Mouse (Mus musculus): ENCODE results near the gene Fcgr4.
"Not testable (repeated sequence)": the region's sequence is repeated elsewhere in the genome, so short reads cannot be mapped to it uniquely, and the experiment has no call there.

The Fcgr4 gene

DNA sequence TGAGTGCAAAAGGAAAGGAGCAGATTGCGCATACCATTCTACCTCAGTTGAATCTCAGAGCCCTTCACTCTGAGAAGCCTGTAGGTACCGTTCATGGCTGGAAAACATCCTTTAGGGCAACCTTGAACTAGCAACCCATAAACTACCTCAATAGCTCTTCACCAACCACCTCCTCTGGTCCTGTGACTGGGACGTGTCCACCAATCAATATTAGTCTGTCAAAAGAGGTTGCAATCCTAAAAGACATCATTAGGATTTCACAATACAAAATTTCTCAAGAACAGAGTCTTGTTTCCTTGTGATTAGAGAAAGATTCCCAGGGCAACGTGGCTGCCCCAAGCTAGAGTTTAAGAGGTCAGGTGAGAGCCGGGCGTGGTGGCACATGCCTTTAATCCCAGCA lies 34.6 kb downstream of the Fcgr4 start:
- no peak for DNase-seq (ENCODE audit: low read depth, low spot score)

- no peak for DNase-seq (ENCODE audit: low read depth, low spot score)
Measured at GRCm38 (mm10) chr1:171057253-171057652, 38.5 kb downstream of the Fcgr4 start.

GRCm38 (mm10) chr1:171059203-171059602 lies 40.5 kb downstream of the Fcgr4 start:
- DNase-seq (ENCODE audit: low read depth, low spot score): no peak

DNA sequence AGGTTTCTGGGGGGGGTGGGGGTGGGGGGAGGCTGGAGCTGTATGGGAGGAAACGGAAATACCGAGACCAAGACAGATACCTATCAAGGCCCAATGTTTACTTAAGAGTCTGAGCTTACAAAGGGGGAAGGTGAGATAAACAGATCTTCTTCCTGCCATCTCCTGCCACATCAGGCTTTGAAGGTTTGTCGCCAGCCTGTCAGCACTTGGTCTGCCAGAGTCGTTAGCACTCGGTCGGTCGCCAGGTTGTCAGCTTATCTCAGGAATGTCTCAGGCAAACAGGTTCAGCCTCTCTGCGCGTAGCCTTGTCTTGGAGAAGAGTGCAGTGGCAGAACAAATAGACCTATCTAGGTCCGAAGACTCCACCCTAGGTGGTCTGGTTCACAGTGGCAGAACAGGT lies 41.7 kb downstream of the Fcgr4 start:
- DNase-seq (ENCODE audit: low read depth, low spot score): no peak

DNA sequence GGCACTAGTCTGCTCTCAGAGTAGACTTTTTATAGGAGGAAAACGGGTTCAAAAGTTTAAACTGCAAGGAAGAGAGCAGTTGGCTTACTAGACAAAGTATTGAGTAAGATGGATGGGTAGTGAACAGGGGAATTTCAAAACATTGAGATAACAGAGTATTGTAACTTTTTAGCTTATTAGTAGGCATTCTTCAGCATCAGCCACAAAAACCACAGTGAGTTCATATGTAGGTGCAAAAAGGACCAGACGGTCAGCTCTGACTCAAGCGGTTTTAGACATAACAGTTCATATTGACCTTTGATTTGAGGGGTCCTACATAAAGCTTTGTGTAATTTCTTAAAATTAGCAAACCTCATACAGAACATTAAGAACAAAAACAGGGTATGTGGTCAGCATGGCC lies 42.8 kb downstream of the Fcgr4 start:
- no peak for DNase-seq (ENCODE audit: low read depth, low spot score)

DNA sequence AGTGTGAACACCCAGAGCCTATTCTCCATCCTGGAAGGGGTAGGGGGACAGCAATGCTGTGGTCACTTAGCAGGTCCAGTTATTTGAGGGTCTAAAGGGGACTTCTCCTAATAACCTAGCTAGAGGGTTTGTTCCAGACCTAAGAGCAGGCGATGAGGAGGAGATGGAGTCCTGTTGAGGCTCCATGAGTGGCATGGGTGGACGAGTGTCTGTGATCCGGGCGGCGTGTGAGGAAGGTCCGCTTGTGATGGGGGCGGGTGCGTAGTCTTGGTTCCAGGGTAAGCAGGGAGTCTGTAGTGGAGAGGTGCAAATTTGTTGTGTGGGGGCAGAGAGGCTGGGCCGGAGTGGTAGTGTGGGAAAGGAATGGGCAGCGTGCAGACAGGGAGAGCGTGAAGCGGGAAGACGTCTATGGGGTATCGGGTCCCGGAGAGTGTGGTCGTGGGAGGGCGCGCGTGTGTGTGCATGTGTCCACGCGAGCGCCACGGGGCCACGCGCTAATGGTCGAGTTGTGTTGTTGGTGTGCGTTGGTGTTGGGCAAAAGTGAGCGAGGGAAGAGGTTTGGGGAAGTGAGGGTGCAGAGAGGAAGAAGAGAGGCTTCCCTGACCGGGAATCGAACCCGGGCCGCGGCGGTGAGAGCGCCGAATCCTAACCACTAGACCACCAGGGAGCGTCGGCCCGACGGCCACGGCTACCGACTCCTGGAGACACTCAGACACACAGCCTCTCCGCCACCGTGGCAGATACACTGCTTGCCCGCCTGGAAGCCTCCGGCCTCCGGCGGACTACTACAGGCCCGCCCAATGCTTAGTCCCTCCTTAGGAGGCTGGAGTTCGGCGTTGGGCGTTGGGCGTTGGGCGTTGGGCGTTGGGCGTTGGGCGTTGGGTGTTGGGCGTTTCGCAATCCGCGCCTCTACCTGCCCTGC lies 45.1 kb downstream of the Fcgr4 start:
- not testable (repeated sequence) for DNase-seq (ENCODE audit: low read depth, low spot score)

DNA sequence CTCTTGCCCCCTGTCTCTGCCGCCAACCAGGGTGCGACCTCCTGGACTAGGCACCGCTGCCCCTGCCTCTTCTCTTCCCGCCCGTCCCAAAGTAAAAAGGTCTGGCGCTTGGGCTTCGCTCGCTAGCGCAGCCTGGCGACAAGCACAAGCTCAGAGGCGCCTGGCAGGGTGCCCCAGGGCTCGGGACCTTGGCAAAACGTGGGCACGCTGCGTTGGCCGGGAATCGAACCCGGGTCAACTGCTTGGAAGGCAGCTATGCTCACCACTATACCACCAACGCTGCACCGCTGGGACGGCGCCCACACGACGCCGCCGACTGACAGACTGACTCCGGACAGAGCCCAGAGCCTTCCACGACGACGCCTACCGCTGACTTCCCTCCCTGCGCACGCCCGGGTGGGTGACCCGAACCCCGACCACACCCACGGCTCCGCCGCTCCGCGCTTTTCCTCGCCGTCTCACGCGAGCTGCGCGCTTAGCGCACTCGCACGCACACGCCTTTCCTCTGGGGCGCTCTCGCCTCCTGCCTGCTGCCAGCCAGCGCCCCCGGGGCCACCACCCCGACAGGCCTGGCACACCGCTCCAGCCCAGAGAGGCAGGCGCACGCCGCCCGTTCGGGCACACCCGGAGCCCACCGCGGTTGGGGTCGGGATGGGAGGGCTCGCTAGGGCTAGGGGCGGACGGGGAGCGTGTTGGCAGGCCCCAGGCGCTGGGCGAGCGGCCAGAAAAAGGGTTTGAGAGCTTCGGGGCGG lies 45.9 kb downstream of the Fcgr4 start, which contains the start of gene Fcgr3:
Gene Fcgr3, minus strand, starts transcription at position 445 of the 752 bp plus-strand sequence.
- not testable (repeated sequence) for DNase-seq (ENCODE audit: low read depth, low spot score)

DNA sequence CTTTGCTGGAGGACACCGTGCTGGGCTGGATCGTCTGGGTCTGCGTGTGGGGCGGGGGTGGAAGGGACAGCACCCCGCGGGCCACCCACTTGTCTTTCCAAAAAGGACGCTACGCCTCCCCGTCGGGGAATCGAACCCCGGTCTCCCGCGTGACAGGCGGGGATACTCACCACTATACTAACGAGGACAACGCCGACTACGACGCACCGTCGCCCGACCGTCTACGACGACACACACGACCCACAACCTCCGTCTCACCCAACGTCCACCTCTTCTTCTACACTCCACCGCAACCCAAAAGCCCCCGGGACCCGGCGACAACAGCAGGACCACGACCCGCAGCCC lies 46.5 kb downstream of the Fcgr4 start:
- DNase-seq (ENCODE audit: low read depth, low spot score): not testable (repeated sequence)

GRCm38 (mm10) chr1:171065768-171066167 lies 47.0 kb downstream of the Fcgr4 start:
- DNase-seq (ENCODE audit: low read depth, low spot score): not testable (repeated sequence)

GRCm38 (mm10) chr1:171066583-171066982 lies 47.9 kb downstream of the Fcgr4 start:
- not testable (repeated sequence) for DNase-seq (ENCODE audit: low read depth, low spot score)

GRCm38 (mm10) chr1:171067928-171068327 lies 49.2 kb downstream of the Fcgr4 start:
- not testable (repeated sequence) for DNase-seq (ENCODE audit: low read depth, low spot score)

DNA sequence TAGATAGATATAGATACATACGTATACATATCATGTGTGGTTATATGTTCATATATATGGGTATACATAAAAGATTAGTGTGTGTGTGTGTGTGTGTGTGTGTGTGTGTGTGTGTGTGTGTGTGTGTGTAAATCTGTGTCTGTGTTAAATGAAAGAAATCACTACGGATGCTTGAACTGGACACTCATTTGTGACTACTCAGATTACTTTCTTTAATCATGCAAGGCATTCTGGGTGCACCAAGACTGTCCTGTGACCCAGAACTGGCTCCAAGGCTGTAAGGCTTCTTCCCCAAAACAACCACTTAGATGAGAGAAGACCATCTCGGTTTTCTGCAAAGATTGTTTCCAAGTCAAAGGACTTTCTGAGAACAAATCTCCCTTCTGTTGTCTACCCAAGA lies 50.8 kb downstream of the Fcgr4 start:
- DNase-seq (ENCODE audit: low read depth, low spot score): not testable (repeated sequence)

DNA sequence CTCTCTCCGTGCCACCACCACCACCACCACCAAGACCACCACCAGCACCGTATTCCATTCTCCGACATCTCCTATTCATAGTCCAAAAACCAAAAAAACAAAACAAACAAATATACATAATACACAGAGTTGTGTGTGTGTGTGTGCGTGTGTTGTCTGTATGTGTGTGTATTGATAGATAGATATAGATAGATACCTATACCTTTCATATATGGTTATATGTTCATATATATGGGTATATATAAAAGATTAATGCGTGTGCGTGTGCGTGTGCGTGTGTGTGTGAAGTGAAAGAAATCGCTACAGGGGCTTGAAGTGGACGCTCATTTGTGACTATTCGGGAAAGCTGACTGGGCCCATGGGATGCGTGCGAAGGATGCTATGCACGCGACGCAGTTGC lies 52.2 kb downstream of the Fcgr4 start:
- DNase-seq (ENCODE audit: low read depth, low spot score): not testable (repeated sequence)

- DNase-seq (ENCODE audit: low read depth, low spot score): not testable (repeated sequence)
Measured at GRCm38 (mm10) chr1:171071726-171072125, 53.0 kb downstream of the Fcgr4 start.

- not testable (repeated sequence) for DNase-seq (ENCODE audit: low read depth, low spot score)
Measured at GRCm38 (mm10) chr1:171072217-171072616, 53.5 kb downstream of the Fcgr4 start.

- not testable (repeated sequence) for DNase-seq (ENCODE audit: low read depth, low spot score)
Measured at GRCm38 (mm10) chr1:171074283-171074682, 55.6 kb downstream of the Fcgr4 start.

GRCm38 (mm10) chr1:171076176-171076575 lies 57.5 kb downstream of the Fcgr4 start:
- not testable (repeated sequence) for DNase-seq (ENCODE audit: low read depth, low spot score)

GRCm38 (mm10) chr1:171077192-171077591 lies 58.5 kb downstream of the Fcgr4 start:
- not testable (repeated sequence) for DNase-seq (ENCODE audit: low read depth, low spot score)

GRCm38 (mm10) chr1:171077955-171078354 lies 59.2 kb downstream of the Fcgr4 start:
- not testable (repeated sequence) for DNase-seq (ENCODE audit: low read depth, low spot score)

DNA sequence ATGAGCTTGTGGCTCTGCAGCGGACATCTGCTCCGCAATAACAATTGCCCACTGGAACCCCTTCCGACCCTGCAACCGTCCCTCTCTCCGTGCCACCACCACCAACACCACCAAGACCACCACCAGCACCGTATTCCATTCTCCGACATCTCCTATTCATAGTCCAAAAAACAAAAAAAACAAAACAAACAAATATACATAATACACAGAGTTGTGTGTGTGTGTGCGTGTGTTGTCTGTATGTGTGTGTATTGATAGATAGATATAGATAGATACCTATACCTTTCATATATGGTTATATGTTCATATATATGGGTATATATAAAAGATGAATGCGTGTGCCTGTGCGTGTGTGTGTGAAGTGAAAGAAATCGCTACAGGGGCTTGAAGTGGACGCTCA lies 59.7 kb downstream of the Fcgr4 start:
- DNase-seq (ENCODE audit: low read depth, low spot score): not testable (repeated sequence)

- DNase-seq (ENCODE audit: low read depth, low spot score): not testable (repeated sequence)
Measured at GRCm38 (mm10) chr1:171079345-171079744, 60.6 kb downstream of the Fcgr4 start.
